ENCODE assay signal across 8 mouse cellular contexts in genomic region chr3:152192238-152192931, GRCm38 (mm10). TPM values are rescaled to one million over a fixed set of nuclear protein-coding genes. Genes with fewer than 3 reads are reported as not detected.
DNase-seq lines count a peak whose midpoint lies in the region; ATAC-seq lines count a peak whose summit lies in the region.
"Had no signal": no experiment of that assay in that cellular context is flagged by ENCODE, and none has a peak within 500 bp of the region (broad histone marks: within the 10 kb centered on the region; RNA-seq: fewer than 3 reads in every experiment).

No protein-coding gene starts in this region.

- no peaks in the 10 kb centered on the region for H3K36me3 ChIP-seq in limb, embryonic 11.5 days (ENCODE audit: control insufficient read depth, insufficient read depth, low read length)
- H3K36me3 ChIP-seq in midbrain, embryonic 13.5 days, result no peaks in the 10 kb centered on the region

- peak overlapping the region; percentile 49 for H3K9ac ChIP-seq in limb, embryonic 11.5 days (ENCODE audit: low read length)
- H3K9ac ChIP-seq in midbrain, embryonic 13.5 days (replicated peaks), result peak overlapping the region; percentile 49

- WGBS in limb, embryonic 11.5 days, result 32% methylated on average over 10 of the region's 11 CpGs
- WGBS in midbrain, embryonic 13.5 days, result 55% methylated on average over 10 of the region's 11 CpGs

- H3K27ac ChIP-seq in limb, embryonic 11.5 days (replicated peaks; ENCODE audit: low read depth, low read length), result peak overlapping the region; percentile 48
- H3K27ac ChIP-seq in midbrain, embryonic 13.5 days, result no peak overlapping the region

- H3K4me1 ChIP-seq in limb, embryonic 11.5 days (ENCODE audit: control insufficient read depth, insufficient read depth, low read length), result no peaks in the 10 kb centered on the region
- H3K4me1 ChIP-seq in midbrain, embryonic 13.5 days (replicated peaks), result peaks cover 16% of the 10 kb centered on the region

- peak; percentile 16 for ATAC-seq in CD4-positive, CD25-positive, alpha-beta regulatory T cell, adult 4 months
- ATAC-seq in limb, embryonic 11.5 days (ENCODE audit: insufficient number of reproducible peaks, low FRiP score, low TSS enrichment, low read depth), result peak; percentile 7; the same call in 1 of the 2 replicates
- no peak for ATAC-seq in midbrain, embryonic 13.5 days

- H3K27me3 ChIP-seq in limb, embryonic 11.5 days (ENCODE audit: control insufficient read depth, insufficient read depth, low read length), result no peaks in the 10 kb centered on the region
- H3K27me3 ChIP-seq in midbrain, embryonic 13.5 days, result 0 out of 2 replicates have a peak, but pooled peaks cover 2% of the 10 kb centered on the region

- H3K4me3 ChIP-seq in limb, embryonic 11.5 days (ENCODE audit: low read depth, low read length), result peak overlapping the region; percentile 31
- peak overlapping the region; percentile 33 for H3K4me3 ChIP-seq in midbrain, embryonic 13.5 days (replicated peaks)

- no peaks in the 10 kb centered on the region for H3K9me3 ChIP-seq in limb, embryonic 11.5 days (ENCODE audit: control insufficient read depth, low read length)
- no peaks in the 10 kb centered on the region for H3K9me3 ChIP-seq in midbrain, embryonic 13.5 days

- peak; percentile 5 for DNase-seq in T-cell, adult 2 months (ENCODE audit: low spot score)
- peak; percentile 63 for DNase-seq in heart, adult 8-10 months (ENCODE audit: low spot score)
- no peak for DNase-seq in limb, embryonic 11.5 days (ENCODE audit: low spot score)
- DNase-seq in ovary, postnatal 14 days (ENCODE audit: low spot score), result no peak
- DNase-seq in adrenal gland, postnatal 25 days, result no peak

- peak overlapping the region; percentile 41 for H3K4me2 ChIP-seq in limb, embryonic 11.5 days (ENCODE audit: low read depth, severe bottlenecking)
- H3K4me2 ChIP-seq in midbrain, embryonic 13.5 days (replicated peaks), result peak overlapping the region; percentile 54

RNA-seq across cellular contexts. Expression of gene Dnajb4, which starts 17.7 kb away (rescaled TPM):
- polyA plus RNA-seq in CD4-positive, CD25-positive, alpha-beta regulatory T cell, adult 4 months (2017; shearing (Covaris generic)), result 1 to 10 TPM; 8.1 to 10.0 TPM
- 100 to 1,000 TPM in 2 of 4 experiments, 10 to 100 TPM in 2; 88.0 to 125 (median 101) TPM for total RNA-seq in heart, adult 8-10 months (2022)
- 32.4 and 33.2 TPM in 2 replicates for polyA plus RNA-seq in limb, embryonic 11.5 days (2014; fragmentation: Nextera tagmentation; extraction: Ambion mirVana)
- 33.9 and 37.8 TPM in 2 replicates for polyA plus RNA-seq in midbrain, embryonic 13.5 days (2015; fragmentation: Nextera tagmentation; extraction: Ambion mirVana)
- total RNA-seq in adrenal gland, postnatal 25 days (2021), result 35.4 and 36.6 TPM in 2 replicates

RNA-seq across cellular contexts. Expression of gene Fubp1, which starts 17.8 kb away (rescaled TPM):
- 100 to 1,000 TPM; 256 to 262 TPM for polyA plus RNA-seq in CD4-positive, CD25-positive, alpha-beta regulatory T cell, adult 4 months (2017; shearing (Covaris generic))
- total RNA-seq in heart, adult 8-10 months (2022), result 10 to 100 TPM; 44.3 to 55.0 (median 52.5) TPM
- polyA plus RNA-seq in limb, embryonic 11.5 days (2014; fragmentation: Nextera tagmentation; extraction: Ambion mirVana), result 452 and 482 TPM in 2 replicates
- 353 and 372 TPM in 2 replicates for polyA plus RNA-seq in midbrain, embryonic 13.5 days (2015; fragmentation: Nextera tagmentation; extraction: Ambion mirVana)
- 157 and 210 TPM in 2 replicates for total RNA-seq in adrenal gland, postnatal 25 days (2021)

RNA-seq across cellular contexts. Expression of gene Gipc2, which starts 26.4 kb away (rescaled TPM):
- polyA plus RNA-seq in CD4-positive, CD25-positive, alpha-beta regulatory T cell, adult 4 months (2017; shearing (Covaris generic)), result not detected
- total RNA-seq in heart, adult 8-10 months (2022), result 1 to 10 TPM; 3.0 to 4.8 (median 3.4) TPM
- 3.0 and 3.3 TPM in 2 replicates for polyA plus RNA-seq in limb, embryonic 11.5 days (2014; fragmentation: Nextera tagmentation; extraction: Ambion mirVana)
- polyA plus RNA-seq in midbrain, embryonic 13.5 days (2015; fragmentation: Nextera tagmentation; extraction: Ambion mirVana), result 3.4 and 5.3 TPM in 2 replicates
- total RNA-seq in adrenal gland, postnatal 25 days (2021), result 1.1 TPM in 1 of 2 replicates, not detected in the other
- total RNA-seq: hematopoietic stem cell, adult 5-6 weeks had no signal

Comparison
In these comparisons a context has a peak if more than half of its experiments do, and no peak if none do; other contexts are left out.
1. DNase-seq: peak in T-cell, adult 2 months (single experiment) and heart, adult 8-10 months (single experiment); none in limb, embryonic 11.5 days (single experiment), ovary, postnatal 14 days (single experiment) and adrenal gland, postnatal 25 days (single experiment).